Mouse (Mus musculus) CH12.LX (cell line): ENCODE measurements around the gene Aimp1. TPM values are rescaled to one million over a fixed set of nuclear protein-coding genes. Genes with fewer than 3 reads are reported as not detected.
A peak's percentile ranks its signal among the peaks of the same experiment; 100 is the strongest.

ENCODE experiments used
- DNase-seq: peaks from one replicate; pipeline ENCODE4 v3.0.0-alpha.2; 2013; ENCODE audit errors: extremely low read depth
- H3K27ac ChIP-seq: 2 replicates; pipeline ENCODE4 v1.5.1; 2012; ENCODE audit warnings: low read depth, mild to moderate bottlenecking, control low read depth, moderate library complexity; ENCODE audit not compliant: insufficient read depth
- H3K27me3 ChIP-seq: replicated peaks from 2 replicates; pipeline ENCODE3; 2012; ENCODE audit warnings: inconsistent platforms
- H3K36me3 ChIP-seq, 2 experiments: replicated peaks in 1 of 2; 2 replicates each; pipeline versions ENCODE3 to v1.6.1; 2012; ENCODE audit warnings: inconsistent platforms in 1 of 2, low read length in 1 of 2, mild to moderate bottlenecking in 1 of 2, mixed read lengths in 1 of 2, moderate library complexity in 1 of 2; ENCODE audit not compliant: control insufficient read depth in 1 of 2, insufficient read depth in 1 of 2
- H3K4me1 ChIP-seq, 2 experiments: 2 replicates each; pipeline ENCODE4 v1.6.1; 2012; ENCODE audit warnings: inconsistent platforms in 1 of 2, moderate library complexity in 1 of 2; ENCODE audit not compliant: insufficient read depth in 2 of 2, control insufficient read depth in 1 of 2
- H3K4me2 ChIP-seq: 2 replicates; pipeline ENCODE4 v1.6.1; 2012; ENCODE audit warnings: low read depth, mild to moderate bottlenecking, control low read depth; ENCODE audit not compliant: poor library complexity, insufficient read depth, severe bottlenecking
- H3K4me3 ChIP-seq, 3 experiments: fragments of 150-350 bp in 1 of 3; sonication (generic) in 1 of 3; replicated peaks in 1 of 3; 2 replicates each; pipeline versions ENCODE3 to v1.5.1; 2011 to 2012; ENCODE audit warnings: low read depth in 2 of 3, low read length in 2 of 3, mild to moderate bottlenecking in 2 of 3, moderate library complexity in 2 of 3, control low read depth in 1 of 3, improper control_type of control experiment in 1 of 3, inconsistent platforms in 1 of 3, mixed read lengths in 1 of 3; ENCODE audit not compliant: poor library complexity in 1 of 3
- H3K79me2 ChIP-seq: replicated peaks from 2 replicates; pipeline ENCODE4 v1.6.1; 2012; ENCODE audit warnings: mild to moderate bottlenecking, moderate library complexity; ENCODE audit not compliant: control insufficient read depth, poor library complexity, insufficient read depth, severe bottlenecking; ENCODE audit errors: extremely low read depth
- H3K9ac ChIP-seq: 2 replicates; pipeline ENCODE4 v1.6.1; 2012; ENCODE audit warnings: low read depth, mild to moderate bottlenecking, control low read depth, moderate library complexity; ENCODE audit not compliant: insufficient read depth
- H3K9me3 ChIP-seq: replicated peaks from 2 replicates; pipeline ENCODE3; 2012; ENCODE audit warnings: low read length, inconsistent platforms, mixed read lengths
- BHLHE40 ChIP-seq: IDR thresholded peaks from 2 replicates; pipeline ENCODE4 v1.6.1; 2011; ENCODE audit warnings: mild to moderate bottlenecking, low read depth, low read length, improper control_type of control experiment
- CTCF ChIP-seq, 2 experiments: IDR thresholded peaks in 1 of 2; conservative IDR thresholded peaks in 1 of 2; 2 replicates each; pipeline ENCODE4 v1.5.1; 2011 to 2012; ENCODE audit warnings: low read depth in 2 of 2, low read length in 2 of 2, improper control_type of control experiment in 1 of 2, inconsistent platforms in 1 of 2, mild to moderate bottlenecking in 1 of 2, moderate library complexity in 1 of 2
- E2F4 ChIP-seq: IDR thresholded peaks from 2 replicates; pipeline ENCODE4 v1.6.1; 2011; ENCODE audit warnings: low read depth, low read length, improper control_type of control experiment; ENCODE audit not compliant: insufficient replicate concordance
- ELF1 ChIP-seq: IDR thresholded peaks from 2 replicates; pipeline ENCODE4 v1.6.1; 2014; ENCODE audit warnings: low read depth, mild to moderate bottlenecking, inconsistent platforms, low read length, improper control_type of control experiment
- ETS1 ChIP-seq: conservative IDR thresholded peaks from 2 replicates; pipeline ENCODE4 v1.6.1; 2012; ENCODE audit warnings: low read depth, mild to moderate bottlenecking, inconsistent platforms, low read length, improper control_type of control experiment, moderate library complexity
- GABPA ChIP-seq: IDR thresholded peaks from 2 replicates; pipeline ENCODE4 v1.6.1; 2012; ENCODE audit warnings: low read depth, low read length, improper control_type of control experiment, inconsistent platforms; ENCODE audit not compliant: insufficient replicate concordance
- HCFC1 ChIP-seq: IDR thresholded peaks from 2 replicates; pipeline ENCODE4 v1.6.1; 2012; ENCODE audit warnings: low read depth, mild to moderate bottlenecking, inconsistent platforms, low read length, improper control_type of control experiment
- IRF4 ChIP-seq: IDR thresholded peaks from 2 replicates; pipeline ENCODE4 v1.6.1; 2014; ENCODE audit warnings: low read depth, mild to moderate bottlenecking, inconsistent platforms, low read length, improper control_type of control experiment
- JUN ChIP-seq: IDR thresholded peaks from 2 replicates; pipeline ENCODE4 v1.6.1; 2011; ENCODE audit warnings: low read depth, mild to moderate bottlenecking, low read length, improper control_type of control experiment, moderate library complexity; ENCODE audit not compliant: insufficient read depth
- JUND ChIP-seq: conservative IDR thresholded peaks from 2 replicates; pipeline ENCODE4 v1.6.1; 2011; ENCODE audit warnings: low read depth, low read length, improper control_type of control experiment
- KAT2A ChIP-seq: IDR thresholded peaks from 2 replicates; pipeline ENCODE4 v1.6.1; 2012; ENCODE audit warnings: low read length, improper control_type of control experiment, inconsistent platforms; ENCODE audit not compliant: insufficient replicate concordance
- MAFK ChIP-seq: IDR thresholded peaks from 2 replicates; pipeline ENCODE4 v1.6.1; 2011; ENCODE audit warnings: low read length, improper control_type of control experiment; ENCODE audit not compliant: insufficient replicate concordance
- MAX ChIP-seq: IDR thresholded peaks from 2 replicates; pipeline ENCODE4 v1.6.1; 2011; ENCODE audit warnings: low read length, improper control_type of control experiment
- MAZ ChIP-seq: IDR thresholded peaks from 2 replicates; pipeline ENCODE4 v1.6.1; 2012; ENCODE audit warnings: low read depth, mild to moderate bottlenecking, inconsistent platforms, low read length, improper control_type of control experiment, moderate library complexity
- MEF2A ChIP-seq: IDR thresholded peaks from 2 replicates; pipeline ENCODE4 v1.6.1; 2014; ENCODE audit warnings: low read depth, mild to moderate bottlenecking, inconsistent platforms, low read length, improper control_type of control experiment, borderline replicate concordance
- MXI1 ChIP-seq: IDR thresholded peaks from 2 replicates; pipeline ENCODE4 v1.6.1; 2011; ENCODE audit warnings: mild to moderate bottlenecking, low read depth, low read length, improper control_type of control experiment
- MYC ChIP-seq: IDR thresholded peaks from 2 replicates; pipeline ENCODE4 v1.6.1; 2011; ENCODE audit warnings: low read depth, mild to moderate bottlenecking, improper control_type of control experiment, low read length
- NELFE ChIP-seq: IDR thresholded peaks from 2 replicates; pipeline ENCODE4 v1.6.1; 2011; ENCODE audit warnings: low read depth, low read length, improper control_type of control experiment
- NRF1 ChIP-seq: IDR thresholded peaks from 2 replicates; pipeline ENCODE4 v1.6.1; 2014; ENCODE audit warnings: low read depth, mild to moderate bottlenecking, inconsistent platforms, low read length, improper control_type of control experiment, moderate library complexity
- PAX5 ChIP-seq: IDR thresholded peaks from 2 replicates; pipeline ENCODE4 v1.6.1; 2012; ENCODE audit warnings: low read length, inconsistent platforms, mixed read lengths
- POLR2A ChIP-seq: IDR thresholded peaks from 2 replicates; pipeline ENCODE4 v1.6.1; 2011; ENCODE audit warnings: low read depth, mild to moderate bottlenecking, improper control_type of control experiment, low read length
- RAD21 ChIP-seq: IDR thresholded peaks from 2 replicates; pipeline ENCODE4 v1.6.1; 2011; ENCODE audit warnings: low read depth, mild to moderate bottlenecking, low read length, improper control_type of control experiment, moderate library complexity
- SMC3 ChIP-seq: IDR thresholded peaks from 2 replicates; pipeline ENCODE4 v1.6.1; 2011; ENCODE audit warnings: low read depth, low read length, improper control_type of control experiment
- TBP ChIP-seq: conservative IDR thresholded peaks from 2 replicates; pipeline ENCODE4 v1.6.1; 2011; ENCODE audit warnings: low read depth, low read length, improper control_type of control experiment
- TCF12 ChIP-seq: IDR thresholded peaks from 2 replicates; pipeline ENCODE4 v1.6.1; 2014; ENCODE audit warnings: low read depth, mild to moderate bottlenecking, inconsistent platforms, low read length, improper control_type of control experiment
- ZC3H11A ChIP-seq: IDR thresholded peaks from 2 replicates; pipeline ENCODE4 v1.6.1; 2012; ENCODE audit warnings: low read depth, mild to moderate bottlenecking, inconsistent platforms, low read length, improper control_type of control experiment
- ZKSCAN1 ChIP-seq: IDR thresholded peaks from 2 replicates; pipeline ENCODE4 v1.6.1; 2012; ENCODE audit warnings: low read depth, inconsistent platforms, low read length, improper control_type of control experiment, borderline replicate concordance
- ZMIZ1 ChIP-seq: IDR thresholded peaks from 2 replicates; pipeline ENCODE4 v1.6.1; 2012; ENCODE audit warnings: low read depth, mild to moderate bottlenecking, inconsistent platforms, low read length, improper control_type of control experiment
- ZNF384 ChIP-seq: IDR thresholded peaks from 2 replicates; pipeline ENCODE4 v1.6.1; 2012; ENCODE audit warnings: low read depth, low read length, improper control_type of control experiment, inconsistent platforms
- dilution Hi-C: fragments of 300-500 bp; cut with MboI; formaldehyde crosslinking; loops from 2 replicates; pipeline ENCODE4 v1.14.3; 2020; ENCODE audit warnings: low sequenced_read_pairs; ENCODE audit not compliant: extremely low pct_unique_long_range_greater_than_20kb, extremely low pct_ligation_motif_present
- in situ Hi-C: fragments of 300-500 bp; cut with MboI; formaldehyde crosslinking; loops from 3 replicates; pipeline ENCODE4 v1.14.3; 2019; ENCODE audit warnings: low sequenced_read_pairs, low pct_ligation_motif_present, low pct_unique_long_range_greater_than_20kb, mixed read lengths
- polyA plus RNA-seq: library from polyadenylated mRNA; unstranded; fragments of >175 nt; gene quantifications from 2 replicates; pipeline ENCODE4 v1.2.1, GENCODE M21; 2012; ENCODE audit warnings: low read depth; ENCODE audit not compliant: insufficient read length
- total RNA-seq, 2 experiments: library from RNA; depleted of rRNA; stranded (reverse); fragments of 300-350 nt in 1 of 2; fragments of >200 nt in 1 of 2; gene quantifications; 2 replicates each; pipeline ENCODE4 v1.2.3; 2012 to 2014

Gene Aimp1
- total and polyA plus RNA-seq, 3 experiments: 298 to 390 (median 305) TPM

DNA sequence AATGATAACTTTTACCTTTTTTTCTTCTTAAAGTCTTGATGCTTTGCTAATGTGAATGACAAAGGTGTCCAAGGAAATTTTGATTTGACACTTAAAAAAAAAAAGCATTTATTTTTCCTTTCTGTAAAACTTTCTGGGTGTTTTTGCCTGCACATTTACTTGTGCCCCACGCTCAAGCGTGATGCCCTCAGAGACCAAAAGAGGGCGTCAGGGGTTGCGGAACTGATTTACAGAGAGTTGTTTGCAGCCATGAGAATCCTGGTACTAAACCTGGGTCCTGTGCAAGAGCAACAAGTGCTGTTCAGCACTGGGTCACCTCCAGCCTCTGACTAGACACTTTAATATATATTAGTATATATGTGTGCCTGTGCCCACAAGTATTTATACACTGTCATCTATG lies 22.8 kb upstream of the Aimp1 start (continued):
- TF ChIP-seq MAX: 0 out of 2 replicates have a peak, but pooled peaks have one; percentile 39
- TF ChIP-seq POLR2A: no peak
- TF ChIP-seq MEF2A: no peak
- no peak for TF ChIP-seq TCF12

GRCm38 (mm10) chr3:132704216-132704615 lies 20.0 kb upstream of the Aimp1 start:
- H3K79me2 ChIP-seq: no peaks in the 10 kb centered on the region
- no peak overlapping the region for H3K4me2 ChIP-seq
- no peaks in the 10 kb centered on the region for H3K27me3 ChIP-seq
- in situ Hi-C loops (loop anchor here (10.0 kb wide), 1 partner anchor 199 kb away; no protein-coding TSS in a partner anchor), dilution Hi-C loops (no loop called here)
- H3K4me1 ChIP-seq: no peaks in the 10 kb centered on the region
- DNase-seq: no peak
- no peak overlapping the region for H3K4me3 ChIP-seq
- H3K27ac ChIP-seq: no peak overlapping the region
- H3K36me3 ChIP-seq: peaks cover 9 to 49% of the 10 kb centered on the region in 2 experiments
- TF ChIP-seq MAX (no peak), ZC3H11A (no peak), ELF1 (no peak), MEF2A (no peak), SMC3 (no peak), ZKSCAN1 (no peak), KAT2A (no peak), ZMIZ1 (no peak), JUN (no peak), HCFC1 (no peak), MAZ (no peak), MAFK (no peak), BHLHE40 (no peak), TBP (no peak), NELFE (no peak), ETS1 (no peak), MYC (no peak), PAX5 (no peak)
- no peaks in the 10 kb centered on the region for H3K9me3 ChIP-seq
- no peak overlapping the region for H3K9ac ChIP-seq

GRCm38 (mm10) chr3:132701368-132701767 lies 17.2 kb upstream of the Aimp1 start:
- Histone ChIP-seq H3K4me1 (no peaks in the 10 kb centered on the region), H3K27me3 (no peaks in the 10 kb centered on the region), H3K4me2 (no peak overlapping the region), H3K36me3 (peaks cover 7 to 49% of the 10 kb centered on the region in 2 experiments), H3K27ac (no peak overlapping the region), H3K4me3 (no peak overlapping the region), H3K79me2 (no peaks in the 10 kb centered on the region), H3K9me3 (no peaks in the 10 kb centered on the region), H3K9ac (no peak overlapping the region)
- in situ Hi-C loops (loop anchor here (10.0 kb wide), 1 partner anchor 197 kb away; no protein-coding TSS in a partner anchor), dilution Hi-C loops (no loop called here)
- no peak for TF ChIP-seq NRF1
- no peak for TF ChIP-seq E2F4
- TF ChIP-seq ZNF384: no peak
- TF ChIP-seq JUND: 0 out of 2 replicates have a peak, but pooled peaks have one; percentile 37
- TF ChIP-seq CTCF (conservative IDR thresholded peaks at IDR 0.05 in 1 of 2, IDR thresholded peaks at IDR 0.05 in 1 of 2; ENCODE audit: low read depth in 2 of 2, low read length in 2 of 2): peak in 1 of 2 experiments; percentile 86; a peak in 3 of 4 replicates
- peak; percentile 94 for TF ChIP-seq RAD21
- no peak for TF ChIP-seq MYC
- TF ChIP-seq IRF4: no peak
- TF ChIP-seq ELF1: no peak
- no peak for TF ChIP-seq ETS1
- TF ChIP-seq MXI1: no peak
- TF ChIP-seq GABPA: no peak
- TF ChIP-seq NELFE: no peak
- TF ChIP-seq SMC3: peak; percentile 72
- peak; percentile 47 for DNase-seq
